Mouse (Mus musculus): ENCODE data around the gene Gbx1. TPM values are rescaled to one million over a fixed set of nuclear protein-coding genes. Genes with fewer than 3 reads are reported as not detected.

Gene Gbx1
- polyA plus RNA-seq, 1 experiment from 2014 or later = 0.20 TPM

DNA sequence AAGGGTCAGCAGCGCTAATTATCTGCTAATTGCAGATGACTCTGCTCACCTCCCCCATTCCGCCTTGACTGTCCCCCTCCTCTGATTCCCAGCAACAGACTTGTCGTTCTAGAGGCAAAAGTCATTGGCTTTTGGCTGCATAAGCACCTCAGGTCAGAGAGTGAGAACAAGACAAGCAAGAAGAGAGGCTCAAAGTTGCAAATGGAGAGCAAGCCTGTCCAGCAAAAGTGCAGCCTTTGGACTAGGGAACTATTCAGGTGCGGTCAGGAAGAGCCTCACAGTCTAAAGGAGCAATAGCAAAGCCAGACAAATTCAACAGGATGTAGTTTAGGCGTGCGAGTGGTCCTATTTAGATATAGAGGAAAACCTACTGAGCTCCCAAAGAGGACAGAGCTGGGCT is 778 bp upstream of the Gbx1 start:
- Histone ChIP-seq H3K27ac (ENCODE audit: low read length) (no peak overlapping the region), H3K4me3 (ENCODE audit: low read depth, low read length) (no peak overlapping the region), H3K9me3 (replicated peaks; ENCODE audit: control insufficient read depth, low read length, poor library complexity, severe bottlenecking) (no peaks in the 10 kb centered on the region), H3K4me1 (ENCODE audit: control insufficient read depth, insufficient read depth, low read length) (peaks cover 10% of the 10 kb centered on the region), H3K9ac (ENCODE audit: low read depth, low read length) (no peak overlapping the region), H3K36me3 (ENCODE audit: control insufficient read depth, insufficient read depth, low read length) (no peaks in the 10 kb centered on the region), H3K4me2 (ENCODE audit: low read length) (no peak overlapping the region), H3K27me3 (ENCODE audit: control insufficient read depth, insufficient read depth, low read depth, low read length) (peaks cover 40% of the 10 kb centered on the region)
- 17% methylated on average over 6 of the region's 6 CpGs for WGBS
- ATAC-seq = no peak

DNA sequence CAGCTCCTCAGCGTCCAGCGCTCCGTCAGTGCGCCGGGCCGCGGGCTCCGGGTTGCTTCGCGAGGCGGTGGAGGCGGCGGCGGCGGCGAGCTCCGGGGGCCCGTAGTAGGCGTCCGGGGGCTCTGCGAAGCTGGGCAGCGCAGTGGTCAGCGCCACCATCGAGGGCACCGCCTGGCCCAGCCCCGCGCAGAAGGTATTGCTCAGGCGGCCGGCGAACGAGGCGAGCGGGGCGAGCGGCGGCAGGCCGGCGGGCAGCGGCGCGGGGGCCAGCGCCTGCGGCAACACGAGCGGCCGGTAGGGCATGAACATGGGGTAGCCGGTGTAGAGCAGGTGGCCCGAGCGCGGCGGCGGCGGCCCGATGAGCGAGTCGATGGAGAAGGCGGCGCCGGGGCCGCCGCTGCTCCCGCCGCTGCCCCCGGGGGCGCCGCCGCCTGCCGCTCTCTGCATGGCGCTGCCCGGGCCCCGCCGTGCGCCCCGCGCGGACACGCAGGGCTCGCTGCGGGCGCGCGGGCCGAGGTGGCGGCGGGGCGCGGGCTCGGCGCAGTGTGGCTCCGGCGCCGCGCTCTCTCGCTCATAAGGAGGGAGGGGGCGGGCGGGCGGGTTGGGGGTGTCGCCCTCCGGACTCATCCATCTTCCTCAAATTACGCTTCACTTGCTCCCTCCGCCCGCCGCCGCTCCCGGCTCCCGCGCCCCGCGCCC is 663 bp downstream of the Gbx1 start:
- ATAC-seq = peak; percentile 37; the same call in 1 of the 2 replicates
- Histone ChIP-seq H3K27me3 (ENCODE audit: control insufficient read depth, insufficient read depth, low read depth, low read length) (peaks cover 52% of the 10 kb centered on the region), H3K9ac (ENCODE audit: low read depth, low read length) (peak overlapping the region; percentile 55), H3K4me1 (ENCODE audit: control insufficient read depth, insufficient read depth, low read length) (peaks cover 10% of the 10 kb centered on the region), H3K36me3 (ENCODE audit: control insufficient read depth, insufficient read depth, low read length) (no peaks in the 10 kb centered on the region), H3K27ac (ENCODE audit: low read length) (no peak overlapping the region), H3K4me2 (ENCODE audit: low read length) (peak overlapping the region; percentile 89), H3K4me3 (ENCODE audit: low read depth, low read length) (peak overlapping the region; percentile 43), H3K9me3 (replicated peaks; ENCODE audit: control insufficient read depth, low read length, poor library complexity, severe bottlenecking) (no peaks in the 10 kb centered on the region)
- WGBS = under 1% methylated on average over 56 of the region's 109 CpGs

DNA sequence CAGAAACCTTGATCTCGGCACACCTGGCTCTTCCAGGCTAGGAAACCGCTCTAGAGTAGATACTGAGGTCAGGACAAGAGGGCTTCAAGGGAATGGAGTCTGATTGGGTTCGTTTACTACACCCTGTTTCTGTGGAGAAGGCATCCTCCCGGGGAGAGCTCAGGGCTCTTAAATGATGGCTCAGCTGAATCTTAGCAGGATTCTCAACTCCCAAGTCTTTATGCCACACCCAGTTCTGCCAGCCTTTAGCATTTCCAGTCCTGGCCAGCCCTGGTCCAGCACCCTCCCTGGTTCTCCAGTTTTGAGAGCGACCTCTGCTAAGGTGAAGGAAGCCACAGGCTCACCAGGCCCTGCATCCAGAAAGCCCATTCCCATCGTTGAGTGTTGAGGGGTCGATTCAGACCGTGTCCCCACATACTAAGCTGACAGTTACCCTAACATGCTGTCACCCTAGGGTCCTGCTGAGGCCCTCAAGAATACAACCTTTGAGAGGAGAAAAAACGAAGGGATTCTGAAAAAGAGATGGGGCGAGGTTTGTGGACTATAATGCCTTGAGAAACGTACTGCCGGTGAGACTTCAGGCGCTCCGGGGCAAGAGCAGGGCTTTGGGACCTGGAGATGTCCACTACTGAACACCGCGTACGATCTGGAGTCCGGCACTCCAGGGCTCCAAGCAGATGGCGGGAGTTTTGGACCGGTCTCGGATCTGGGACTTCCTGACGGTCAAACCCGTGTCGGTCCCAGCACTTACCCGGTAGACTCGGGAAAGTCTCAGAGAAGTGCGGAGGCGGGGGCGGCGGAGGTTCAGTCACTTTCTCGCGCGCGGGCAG is 1.4 kb downstream of the Gbx1 start:
- no peak for ATAC-seq
- peaks cover 10% of the 10 kb centered on the region for H3K4me1 ChIP-seq (ENCODE audit: control insufficient read depth, insufficient read depth, low read length)
- 4% methylated on average over 32 of the region's 34 CpGs for WGBS
- H3K4me3 ChIP-seq (ENCODE audit: low read depth, low read length) = peak overlapping the region; percentile 43
- no peaks in the 10 kb centered on the region for H3K9me3 ChIP-seq (replicated peaks; ENCODE audit: control insufficient read depth, low read length, poor library complexity, severe bottlenecking)
- no peaks in the 10 kb centered on the region for H3K36me3 ChIP-seq (ENCODE audit: control insufficient read depth, insufficient read depth, low read length)
- peak overlapping the region; percentile 89 for H3K4me2 ChIP-seq (ENCODE audit: low read length)
- peaks cover 54% of the 10 kb centered on the region for H3K27me3 ChIP-seq (ENCODE audit: control insufficient read depth, insufficient read depth, low read depth, low read length)
- H3K27ac ChIP-seq (ENCODE audit: low read length) = no peak overlapping the region
- peak overlapping the region; percentile 55; the same call in 1 of the 2 replicates for H3K9ac ChIP-seq (ENCODE audit: low read depth, low read length)

DNA sequence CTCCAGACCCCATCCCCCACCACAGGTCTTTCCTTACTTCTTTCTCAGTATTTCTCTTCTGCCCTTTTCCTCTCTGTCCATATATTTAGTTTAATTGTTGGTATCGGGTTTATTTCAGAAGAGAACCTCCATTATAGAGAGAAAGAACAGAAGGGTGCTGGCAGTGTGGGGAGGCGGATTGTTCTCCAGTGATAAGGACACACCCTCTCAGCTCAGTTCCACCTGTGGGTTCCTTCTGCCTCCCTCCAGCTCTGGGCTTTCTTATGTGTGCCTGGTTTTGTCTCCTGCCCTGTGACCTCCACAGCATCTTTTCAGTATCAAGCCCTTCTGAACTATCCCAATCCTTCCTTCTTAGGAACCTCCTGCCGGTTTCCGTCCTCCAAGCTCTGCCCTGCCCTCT is 2.5 kb downstream of the Gbx1 start:
- H3K4me2 ChIP-seq (ENCODE audit: low read length) = no peak overlapping the region
- H3K9me3 ChIP-seq (replicated peaks; ENCODE audit: control insufficient read depth, low read length, poor library complexity, severe bottlenecking) = no peaks in the 10 kb centered on the region
- WGBS = 12% methylated on average over 4 of the region's 4 CpGs
- peaks cover 54% of the 10 kb centered on the region for H3K27me3 ChIP-seq (ENCODE audit: control insufficient read depth, insufficient read depth, low read depth, low read length)
- H3K9ac ChIP-seq (ENCODE audit: low read depth, low read length) = no peak overlapping the region
- H3K4me1 ChIP-seq (ENCODE audit: control insufficient read depth, insufficient read depth, low read length) = peaks cover 10% of the 10 kb centered on the region; the same call in 1 of the 2 replicates
- H3K4me3 ChIP-seq (ENCODE audit: low read depth, low read length) = no peak overlapping the region
- H3K36me3 ChIP-seq (ENCODE audit: control insufficient read depth, insufficient read depth, low read length) = no peaks in the 10 kb centered on the region
- no peak overlapping the region for H3K27ac ChIP-seq (ENCODE audit: low read length)
- no peak for ATAC-seq

DNA sequence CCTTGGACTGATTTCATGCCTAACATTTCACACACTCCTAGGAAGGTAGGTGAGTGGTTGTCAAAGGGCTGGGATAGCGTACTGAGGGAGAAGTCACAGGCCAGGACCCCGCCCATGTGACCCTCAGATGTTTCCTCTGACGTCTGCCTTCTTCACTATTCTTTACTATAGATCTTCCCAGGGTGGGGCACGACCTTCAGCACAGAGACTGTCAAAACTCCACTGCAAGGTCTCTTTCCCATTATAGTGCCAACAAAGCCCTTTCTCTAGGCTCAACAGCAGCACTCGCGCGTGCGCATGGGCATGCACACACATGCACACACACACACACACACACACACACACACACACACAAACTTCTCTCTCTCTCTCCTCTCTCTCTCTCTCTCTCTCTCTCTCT is 3.2 kb downstream of the Gbx1 start:
- Histone ChIP-seq H3K4me2 (ENCODE audit: low read length) (no peak overlapping the region), H3K9ac (ENCODE audit: low read depth, low read length) (no peak overlapping the region), H3K36me3 (ENCODE audit: control insufficient read depth, insufficient read depth, low read length) (no peaks in the 10 kb centered on the region), H3K9me3 (replicated peaks; ENCODE audit: control insufficient read depth, low read length, poor library complexity, severe bottlenecking) (no peaks in the 10 kb centered on the region), H3K4me3 (ENCODE audit: low read depth, low read length) (no peak overlapping the region), H3K4me1 (ENCODE audit: control insufficient read depth, insufficient read depth, low read length) (peaks cover 10% of the 10 kb centered on the region; the same call in 1 of the 2 replicates), H3K27me3 (ENCODE audit: control insufficient read depth, insufficient read depth, low read depth, low read length) (peaks cover 48% of the 10 kb centered on the region), H3K27ac (ENCODE audit: low read length) (no peak overlapping the region)
- 38% methylated on average over 8 of the region's 8 CpGs for WGBS
- ATAC-seq = no peak

DNA sequence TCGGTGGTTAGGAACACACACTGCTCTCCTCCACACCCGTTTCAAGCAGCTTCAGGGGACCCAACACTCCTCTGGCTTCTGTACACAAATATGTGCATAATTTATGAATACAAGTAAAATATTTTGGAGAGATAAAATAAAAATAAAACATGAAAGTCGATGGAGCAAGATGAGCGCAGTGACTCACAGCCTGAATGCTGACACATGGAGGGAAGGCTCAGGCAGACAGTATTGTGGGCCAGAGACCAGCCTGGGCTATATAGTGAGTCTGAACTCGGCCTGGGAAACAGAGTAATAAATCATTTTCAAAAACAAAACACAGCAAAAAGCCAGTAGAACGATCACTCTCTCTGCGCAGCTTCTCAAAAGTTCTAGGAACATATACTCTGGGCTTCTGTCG is 5.6 kb downstream of the Gbx1 start:
- Histone ChIP-seq H3K36me3 (ENCODE audit: control insufficient read depth, insufficient read depth, low read length) (no peaks in the 10 kb centered on the region), H3K27ac (ENCODE audit: low read length) (no peak overlapping the region), H3K9me3 (replicated peaks; ENCODE audit: control insufficient read depth, low read length, poor library complexity, severe bottlenecking) (no peaks in the 10 kb centered on the region), H3K4me3 (ENCODE audit: low read depth, low read length) (no peak overlapping the region), H3K9ac (ENCODE audit: low read depth, low read length) (no peak overlapping the region), H3K27me3 (ENCODE audit: control insufficient read depth, insufficient read depth, low read depth, low read length) (peaks cover 30% of the 10 kb centered on the region), H3K4me1 (ENCODE audit: control insufficient read depth, insufficient read depth, low read length) (peaks cover 4% of the 10 kb centered on the region; the same call in 1 of the 2 replicates), H3K4me2 (ENCODE audit: low read length) (no peak overlapping the region)
- WGBS = 75% methylated on average over 8 of the region's 8 CpGs
- no peak for ATAC-seq

DNA sequence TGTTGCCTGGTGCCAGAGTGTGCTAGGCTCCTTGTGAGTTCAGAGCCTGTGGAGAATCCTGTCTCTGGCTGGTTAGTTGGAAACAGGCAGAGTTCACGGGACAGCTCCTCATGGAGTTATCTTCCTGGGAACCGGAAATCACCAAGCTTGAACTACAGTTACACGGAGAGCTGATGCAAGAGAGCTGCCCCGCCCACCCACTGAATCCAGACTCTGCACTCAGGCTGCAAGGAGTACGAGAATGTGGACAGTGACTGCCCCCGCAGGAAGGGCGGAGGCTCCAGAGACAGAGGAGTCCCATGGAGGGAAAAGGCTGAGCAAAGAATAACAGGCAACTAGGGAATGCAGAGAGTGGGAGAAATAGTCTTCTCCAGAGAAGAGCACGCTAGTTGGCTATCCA is 14.7 kb downstream of the Gbx1 start:
- H3K27me3 ChIP-seq (ENCODE audit: control insufficient read depth, insufficient read depth, low read depth, low read length) = no peaks in the 10 kb centered on the region
- no peaks in the 10 kb centered on the region for H3K9me3 ChIP-seq (replicated peaks; ENCODE audit: control insufficient read depth, low read length, poor library complexity, severe bottlenecking)
- no peak overlapping the region for H3K4me3 ChIP-seq (ENCODE audit: low read depth, low read length)
- no peak overlapping the region for H3K27ac ChIP-seq (ENCODE audit: low read length)
- ATAC-seq = no peak
- H3K4me2 ChIP-seq (ENCODE audit: low read length) = no peak overlapping the region
- 56% methylated on average over 8 of the region's 8 CpGs for WGBS
- no peak overlapping the region for H3K9ac ChIP-seq (ENCODE audit: low read depth, low read length)
- no peaks in the 10 kb centered on the region for H3K4me1 ChIP-seq (ENCODE audit: control insufficient read depth, insufficient read depth, low read length)
- H3K36me3 ChIP-seq (ENCODE audit: control insufficient read depth, insufficient read depth, low read length) = no peaks in the 10 kb centered on the region

DNA sequence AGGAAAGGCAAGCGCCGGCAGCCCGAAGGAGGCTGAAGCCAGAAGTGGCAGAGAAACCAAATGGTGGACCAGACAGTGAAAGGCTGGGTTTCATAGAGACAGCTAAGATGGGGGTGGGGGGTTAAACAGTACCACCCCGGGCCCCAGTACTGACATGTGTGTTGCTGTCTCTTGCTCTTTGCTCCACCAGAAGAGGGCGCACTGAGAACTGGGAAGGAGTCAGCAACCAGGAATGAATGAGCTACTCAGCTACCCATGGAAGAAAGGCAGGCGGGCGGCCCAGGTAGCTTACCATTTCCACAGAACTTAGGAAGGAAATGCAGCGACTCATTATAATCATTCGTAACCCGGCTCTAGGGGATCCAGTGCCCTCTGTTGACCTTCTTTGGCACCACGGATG is 16.4 kb downstream of the Gbx1 start:
- Histone ChIP-seq H3K27me3 (ENCODE audit: control insufficient read depth, insufficient read depth, low read depth, low read length) (no peaks in the 10 kb centered on the region), H3K27ac (ENCODE audit: low read length) (no peak overlapping the region), H3K4me1 (ENCODE audit: control insufficient read depth, insufficient read depth, low read length) (no peaks in the 10 kb centered on the region), H3K4me3 (ENCODE audit: low read depth, low read length) (no peak overlapping the region), H3K9me3 (replicated peaks; ENCODE audit: control insufficient read depth, low read length, poor library complexity, severe bottlenecking) (no peaks in the 10 kb centered on the region), H3K4me2 (ENCODE audit: low read length) (no peak overlapping the region), H3K9ac (ENCODE audit: low read depth, low read length) (no peak overlapping the region), H3K36me3 (ENCODE audit: control insufficient read depth, insufficient read depth, low read length) (no peaks in the 10 kb centered on the region)
- no peak for ATAC-seq
- WGBS = 50% methylated on average over 11 of the region's 11 CpGs

DNA sequence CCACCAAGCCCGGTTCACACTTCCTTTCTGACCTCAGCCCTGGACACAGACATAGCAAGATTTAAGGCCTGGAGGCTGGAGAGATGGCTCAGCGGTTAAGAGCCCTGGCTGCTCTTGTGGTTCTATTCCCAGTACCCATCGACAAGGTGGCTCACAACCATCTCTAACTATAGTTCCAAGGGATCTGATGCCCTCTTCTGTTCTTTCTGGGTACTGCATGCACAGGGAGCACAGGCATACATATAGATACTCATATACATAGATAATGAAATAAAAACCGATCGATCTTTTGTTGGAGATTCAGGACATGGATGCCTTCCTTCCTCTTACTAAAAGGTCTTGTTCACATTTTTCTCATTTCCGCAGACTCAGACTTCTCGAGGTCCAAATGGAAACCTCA is 18.6 kb downstream of the Gbx1 start:
- no peak overlapping the region for H3K4me3 ChIP-seq (ENCODE audit: low read depth, low read length)
- no peaks in the 10 kb centered on the region for H3K9me3 ChIP-seq (replicated peaks; ENCODE audit: control insufficient read depth, low read length, poor library complexity, severe bottlenecking)
- H3K9ac ChIP-seq (ENCODE audit: low read depth, low read length) = no peak overlapping the region
- no peaks in the 10 kb centered on the region for H3K36me3 ChIP-seq (ENCODE audit: control insufficient read depth, insufficient read depth, low read length)
- WGBS = 94% methylated on average over 7 of the region's 7 CpGs
- H3K4me1 ChIP-seq (ENCODE audit: control insufficient read depth, insufficient read depth, low read length) = peaks cover 2% of the 10 kb centered on the region; the same call in 1 of the 2 replicates
- H3K27ac ChIP-seq (ENCODE audit: low read length) = no peak overlapping the region
- no peak overlapping the region for H3K4me2 ChIP-seq (ENCODE audit: low read length)
- H3K27me3 ChIP-seq (ENCODE audit: control insufficient read depth, insufficient read depth, low read depth, low read length) = peaks cover 11% of the 10 kb centered on the region; the same call in 1 of the 2 replicates
- ATAC-seq = no peak

Data from midbrain, embryonic 16.5 days (tissue).